Mouse (Mus musculus): Measurements from ENCODE around the gene Strn.

DNA sequence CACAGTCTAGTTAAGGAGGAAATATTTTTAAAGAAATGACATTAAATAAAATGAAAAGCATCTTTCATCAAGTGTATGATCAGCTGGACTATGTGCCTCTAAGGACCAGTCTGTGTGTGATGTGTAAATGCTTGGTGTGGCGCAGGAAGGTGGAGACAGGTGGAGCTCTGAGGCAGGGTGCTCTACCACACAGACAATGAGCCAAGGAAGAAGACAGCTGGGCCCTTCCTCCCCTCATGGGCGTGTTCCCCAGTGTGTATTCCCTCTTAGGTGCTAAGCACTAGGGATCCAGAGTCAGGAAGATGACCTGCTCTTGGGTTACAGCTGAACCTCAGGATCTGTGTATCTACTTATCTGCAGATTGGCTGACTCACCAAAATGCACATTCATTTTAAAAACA is 122.5 kb downstream of the Strn start:
- TF ChIP-seq POLR2A (IDR thresholded peaks at IDR 0.05; ENCODE audit: low read depth, low read length) (no peak), CTCF (IDR thresholded peaks at IDR 0.05; ENCODE audit: extremely low read depth, insufficient read length, insufficient replicate concordance, low read depth, low read length) (no peak)
